15 mouse cellular contexts compared by ENCODE assay signal in genomic region chr10:76809439-76809838, GRCm38 (mm10).
A peak's percentile ranks its signal among the peaks of the same experiment; 100 is the strongest.
DNase-seq lines count a peak whose midpoint lies in the region; ATAC-seq and TF ChIP-seq lines count a peak whose summit lies in the region.
"Had no signal": no experiment of that assay in that cellular context is flagged by ENCODE, and none has a peak within 500 bp of the region (broad histone marks: within the 10 kb centered on the region; RNA-seq: fewer than 3 reads in every experiment).

No protein-coding gene starts in this region.

- H3K36me3 ChIP-seq in G1E (replicated peaks), result no peaks in the 10 kb centered on the region
- H3K36me3 ChIP-seq in midbrain, embryonic 11.5 days (ENCODE audit: control insufficient read depth, insufficient read depth, low read length), result no peaks in the 10 kb centered on the region
- H3K36me3 ChIP-seq: stomach, embryonic 15.5 days had no signal

- peak overlapping the region; percentile 65 for H3K27ac ChIP-seq in midbrain, embryonic 11.5 days (ENCODE audit: low read depth, low read length)
- H3K27ac ChIP-seq: stomach, embryonic 15.5 days had no signal

- H3K4me2 ChIP-seq in midbrain, embryonic 11.5 days, result no peak overlapping the region
- H3K4me2 ChIP-seq: heart, embryonic 11.5 days; stomach, embryonic 15.5 days had no signal

- H3K4me3 ChIP-seq in G1E (ENCODE audit: low read depth, low read length), result peak overlapping the region; percentile 23; the same call in 1 of the 2 replicates
- H3K4me3 ChIP-seq in midbrain, embryonic 11.5 days (ENCODE audit: low read depth, low read length), result no peak overlapping the region
- H3K4me3 ChIP-seq: stomach, embryonic 15.5 days had no signal

- H3K9me3 ChIP-seq in G1E (replicated peaks), result no peaks in the 10 kb centered on the region
- no peaks in the 10 kb centered on the region for H3K9me3 ChIP-seq in midbrain, embryonic 11.5 days (ENCODE audit: control insufficient read depth, low read length)
- H3K9me3 ChIP-seq: stomach, embryonic 15.5 days had no signal

- peaks cover 6% of the 10 kb centered on the region; the same call in 1 of the 2 replicates for H3K27me3 ChIP-seq in G1E (ENCODE audit: insufficient read depth, low read length)
- no peaks in the 10 kb centered on the region for H3K27me3 ChIP-seq in midbrain, embryonic 11.5 days (ENCODE audit: control insufficient read depth, insufficient read depth, low read length)
- H3K27me3 ChIP-seq: Patski; stomach, embryonic 15.5 days had no signal

- no peak for DNase-seq in frontal cortex, postnatal 36 days (ENCODE audit: low spot score in 2 of 2)
- DNase-seq in G1E (ENCODE audit: low spot score), result no peak
- peak; percentile 60 to 63 for DNase-seq in cerebellum, postnatal 10 days
- DNase-seq in midbrain, embryonic 11.5 days (ENCODE audit: low spot score, missing footprints), result no peak
- no peak for DNase-seq in right cerebral cortex, postnatal 14 days
- DNase-seq in spleen, adult 12 weeks (ENCODE audit: low spot score), result no peak
- DNase-seq: gastrocnemius, postnatal 10 days; heart, postnatal 4 days; lung, adult 18-20 months; right cerebral cortex, postnatal 4 days; thymus, postnatal 14 days had no signal

- ATAC-seq in frontal cortex, adult (ENCODE audit: low TSS enrichment), result 0 out of 2 replicates have a peak, but pooled peaks have one; percentile 25
- no peak for ATAC-seq in G1E (ENCODE audit: extremely low read depth, insufficient number of reproducible peaks, low FRiP score, poor library complexity, severe bottlenecking)
- ATAC-seq in midbrain, embryonic 11.5 days (ENCODE audit: low FRiP score), result 0 out of 2 replicates have a peak, but pooled peaks have one; percentile 38

- WGBS in midbrain, embryonic 11.5 days, result 74% methylated on average over 11 of the region's 11 CpGs

- 0 out of 2 replicates have a peak overlapping the region, but pooled peaks have one; percentile 5 for H3K9ac ChIP-seq in midbrain, embryonic 11.5 days (ENCODE audit: low read length)
- H3K9ac ChIP-seq: stomach, embryonic 15.5 days had no signal

- TF ChIP-seq CTCF in G1E (IDR thresholded peaks at IDR 0.05; ENCODE audit: low read depth, low read length), result no peak

- no peaks in the 10 kb centered on the region for H3K4me1 ChIP-seq in G1E (ENCODE audit: insufficient read depth, low read depth, low read length)
- peaks cover 19% of the 10 kb centered on the region for H3K4me1 ChIP-seq in midbrain, embryonic 11.5 days (ENCODE audit: control insufficient read depth, insufficient read depth, low read length)
- H3K4me1 ChIP-seq: stomach, embryonic 15.5 days had no signal

Comparison
In these comparisons a context has a peak if more than half of its experiments do, and no peak if none do; other contexts are left out.
1. DNase-seq: peak in cerebellum, postnatal 10 days (2 of 2); none in frontal cortex, postnatal 36 days (0 of 2), G1E (single experiment), midbrain, embryonic 11.5 days (single experiment), right cerebral cortex, postnatal 14 days (single experiment) and spleen, adult 12 weeks (single experiment).